Mouse (Mus musculus): ENCODE data around the gene Magi1.

GRCm38 (mm10) chr6:94199696-94200095, 84.0 kb downstream of the Magi1 start:
- TF ChIP-seq USF2 (IDR thresholded peaks at IDR 0.05; ENCODE audit: borderline replicate concordance in 1 of 2, insufficient read depth in 1 of 2, low read depth in 1 of 2, low read length in 2 of 2) (no peak), CTCF (IDR thresholded peaks at IDR 0.05 in 2 of 3, conservative IDR thresholded peaks at IDR 0.05 in 1 of 3; ENCODE audit: control insufficient read depth in 1 of 3, insufficient read depth in 1 of 3, low read depth in 2 of 3, low read length in 3 of 3, poor library complexity in 1 of 3, severe bottlenecking in 1 of 3) (no peak), RCOR1 (IDR thresholded peaks at IDR 0.05; ENCODE audit: low read depth, low read length) (no peak), MEF2A (IDR thresholded peaks at IDR 0.05; ENCODE audit: extremely low read depth, insufficient replicate concordance, low read depth, low read length, poor library complexity, severe bottlenecking) (no peak), ETS1 (IDR thresholded peaks at IDR 0.05; ENCODE audit: low read depth, low read length) (no peak)

Data from MEL (cell line).